Mouse (Mus musculus): ENCODE data around the gene Acot1.

DNA sequence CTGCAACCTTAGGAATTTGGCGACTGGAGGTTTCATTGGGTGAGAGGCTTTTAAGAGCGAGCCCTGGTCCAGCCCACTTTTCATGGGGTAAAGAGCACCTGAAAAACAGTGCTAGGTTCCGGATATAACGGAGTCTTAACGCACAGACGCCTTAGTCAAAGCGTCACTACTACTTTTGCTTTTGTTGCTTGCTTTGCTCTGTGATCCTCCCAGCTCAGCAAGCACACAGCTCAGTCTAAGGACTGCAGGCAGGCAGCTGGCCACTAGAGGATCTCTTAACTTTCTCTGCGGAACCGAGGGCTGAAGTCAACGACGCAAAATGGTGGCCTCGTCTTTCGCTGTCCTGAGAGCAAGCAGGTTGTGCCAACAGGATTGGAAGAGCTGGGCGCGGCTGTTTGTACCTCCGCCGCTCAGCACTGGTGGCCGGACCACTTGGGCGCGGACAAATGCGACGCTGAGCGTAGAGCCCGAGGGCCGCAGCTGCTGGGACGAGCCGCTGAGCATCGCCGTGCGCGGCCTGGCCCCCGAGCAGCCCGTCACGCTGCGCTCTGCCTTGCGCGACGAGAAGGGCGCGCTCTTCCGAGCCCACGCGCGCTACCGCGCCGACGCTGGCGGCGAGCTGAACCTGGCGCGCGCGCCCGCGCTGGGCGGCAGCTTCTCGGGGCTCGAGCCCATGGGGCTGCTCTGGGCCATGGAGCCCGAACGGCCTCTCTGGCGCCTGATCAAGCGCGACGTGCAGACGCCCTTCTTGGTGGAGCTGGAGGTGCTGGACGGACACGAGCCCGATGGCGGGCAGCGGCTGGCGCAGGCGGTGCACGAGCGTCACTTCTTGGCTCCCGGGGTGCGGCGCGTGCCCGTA lies 21.5 kb upstream of the Acot1 start, which contains the start of gene Acot2:
- no peak for TF ChIP-seq GATA1 (IDR thresholded peaks at IDR 0.05; ENCODE audit: borderline replicate concordance, low read length)
- no peak for TF ChIP-seq FLI1 (IDR thresholded peaks at IDR 0.05; ENCODE audit: low read length)
